Comparison of ENCODE assay signal across 8 mouse cellular contexts in the genomic region with DNA sequence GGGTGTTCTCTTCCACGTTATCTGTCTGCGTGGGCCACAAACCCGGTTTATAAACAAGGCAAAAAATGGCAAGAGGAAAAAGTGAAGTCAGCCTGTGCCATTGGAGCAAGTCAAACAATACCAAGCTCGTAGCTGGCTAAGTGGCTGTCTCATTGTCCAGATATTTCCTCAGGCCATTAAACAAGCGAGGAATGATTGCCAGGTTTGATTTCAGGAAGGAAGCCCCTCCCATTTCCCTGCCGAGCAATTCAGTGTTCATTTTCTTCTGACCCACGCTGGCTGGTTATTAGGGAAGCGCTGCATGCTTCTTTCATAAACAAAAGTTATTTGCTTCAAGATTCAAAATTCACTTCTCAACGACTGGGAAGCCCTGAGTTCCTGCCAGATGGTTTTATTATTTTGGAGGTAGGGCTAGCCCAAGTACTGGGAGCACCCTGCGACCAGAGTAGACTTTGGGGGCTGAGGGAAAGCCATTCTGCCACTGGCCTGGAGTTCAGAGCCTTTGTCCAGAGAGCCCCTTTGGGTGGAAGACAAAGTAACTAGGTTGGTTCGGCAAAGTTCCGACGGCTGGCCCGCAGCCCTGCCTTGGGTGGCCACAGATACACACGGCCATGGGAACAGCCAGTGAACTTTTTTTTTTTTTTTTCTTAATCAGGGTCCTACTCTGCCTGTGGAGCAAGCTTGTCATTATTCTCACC. TPM values are rescaled to one million over a fixed set of nuclear protein-coding genes. Genes with fewer than 3 reads are reported as not detected.
A peak's percentile ranks its signal among the peaks of the same experiment; 100 is the strongest.
DNase-seq lines count a peak whose midpoint lies in the region; ATAC-seq and TF ChIP-seq lines count a peak whose summit lies in the region.

No protein-coding gene starts in this region.

- H3K4me2 ChIP-seq in midbrain, embryonic 11.5 days: no peak overlapping the region
- H3K4me2 ChIP-seq in midbrain, embryonic 14.5 days (ENCODE audit: low read length): no peak overlapping the region
- H3K4me2 ChIP-seq in forebrain, embryonic 12.5 days: no peak overlapping the region
- H3K4me2 ChIP-seq in limb, embryonic 13.5 days (replicated peaks): no peak overlapping the region

- no peak for DNase-seq in midbrain, embryonic 11.5 days (ENCODE audit: low spot score, missing footprints)
- DNase-seq in midbrain, embryonic 14.5 days: no peak
- DNase-seq in heart, postnatal 4 days: peak; percentile 67
- no peak for DNase-seq in cerebellum, adult 11 months
- no peak for DNase-seq in T-cell, adult 2 months (ENCODE audit: low spot score)

- no peak for TF ChIP-seq POLR2A in olfactory bulb, adult 2 months (IDR thresholded peaks at IDR 0.05; ENCODE audit: insufficient read depth, low read depth, low read length)

- no peaks in the 10 kb centered on the region for H3K9me3 ChIP-seq in midbrain, embryonic 11.5 days (ENCODE audit: control insufficient read depth, low read length)
- H3K9me3 ChIP-seq in midbrain, embryonic 14.5 days (ENCODE audit: control insufficient read depth, low read length): no peaks in the 10 kb centered on the region
- H3K9me3 ChIP-seq in forebrain, embryonic 12.5 days: no peaks in the 10 kb centered on the region
- H3K9me3 ChIP-seq in limb, embryonic 13.5 days: no peaks in the 10 kb centered on the region

- H3K27ac ChIP-seq in midbrain, embryonic 11.5 days (ENCODE audit: low read depth, low read length): peak overlapping the region; percentile 54; the same call in 1 of the 2 replicates
- H3K27ac ChIP-seq in midbrain, embryonic 14.5 days (replicated peaks; ENCODE audit: low read depth, low read length): no peak overlapping the region
- H3K27ac ChIP-seq in forebrain, embryonic 12.5 days: peak overlapping the region; percentile 67; the same call in 1 of the 2 replicates
- H3K27ac ChIP-seq in limb, embryonic 13.5 days: peak overlapping the region; percentile 58
- H3K27ac ChIP-seq in olfactory bulb, adult 2 months (ENCODE audit: insufficient read depth, low read depth, low read length): peak overlapping the region; percentile 62

- peaks cover 14% of the 10 kb centered on the region for H3K4me1 ChIP-seq in midbrain, embryonic 11.5 days (ENCODE audit: control insufficient read depth, insufficient read depth, low read length)
- H3K4me1 ChIP-seq in midbrain, embryonic 14.5 days (ENCODE audit: control insufficient read depth, insufficient read depth, low read length): peaks cover 16% of the 10 kb centered on the region
- peaks cover 36% of the 10 kb centered on the region for H3K4me1 ChIP-seq in forebrain, embryonic 12.5 days
- H3K4me1 ChIP-seq in limb, embryonic 13.5 days: peaks cover 34% of the 10 kb centered on the region
- H3K4me1 ChIP-seq in olfactory bulb, adult 2 months (ENCODE audit: control insufficient read depth, insufficient read depth, low read length): peaks cover 31% of the 10 kb centered on the region

- no peaks in the 10 kb centered on the region for H3K36me3 ChIP-seq in midbrain, embryonic 11.5 days (ENCODE audit: control insufficient read depth, insufficient read depth, low read length)
- H3K36me3 ChIP-seq in midbrain, embryonic 14.5 days (ENCODE audit: control insufficient read depth, insufficient read depth, low read length): no peaks in the 10 kb centered on the region
- no peaks in the 10 kb centered on the region for H3K36me3 ChIP-seq in forebrain, embryonic 12.5 days (replicated peaks)
- H3K36me3 ChIP-seq in limb, embryonic 13.5 days: no peaks in the 10 kb centered on the region

- H3K4me3 ChIP-seq in midbrain, embryonic 11.5 days (ENCODE audit: low read depth, low read length): no peak overlapping the region
- H3K4me3 ChIP-seq in midbrain, embryonic 14.5 days (replicated peaks; ENCODE audit: low read depth, low read length): no peak overlapping the region
- H3K4me3 ChIP-seq in forebrain, embryonic 12.5 days (replicated peaks): no peak overlapping the region
- no peak overlapping the region for H3K4me3 ChIP-seq in limb, embryonic 13.5 days
- no peak overlapping the region for H3K4me3 ChIP-seq in olfactory bulb, adult 2 months (ENCODE audit: insufficient read depth, low read depth, low read length)

- ATAC-seq in midbrain, embryonic 11.5 days (ENCODE audit: low FRiP score): no peak
- ATAC-seq in midbrain, embryonic 14.5 days (ENCODE audit: low FRiP score, low TSS enrichment): no peak
- no peak for ATAC-seq in forebrain, embryonic 12.5 days (ENCODE audit: low FRiP score)
- no peak for ATAC-seq in limb, embryonic 13.5 days (ENCODE audit: low FRiP score, low read depth)

- WGBS in midbrain, embryonic 11.5 days: 65% methylated on average over 15 of the region's 15 CpGs
- WGBS in midbrain, embryonic 14.5 days: 57% methylated on average over 15 of the region's 15 CpGs
- 34% methylated on average over 15 of the region's 15 CpGs for WGBS in forebrain, embryonic 12.5 days
- 48% methylated on average over 15 of the region's 15 CpGs for WGBS in limb, embryonic 13.5 days
- WGBS in olfactory bulb, adult 2 months: 49% methylated on average over 15 of the region's 15 CpGs

- TF ChIP-seq CTCF in olfactory bulb, adult 2 months (IDR thresholded peaks at IDR 0.05; ENCODE audit: insufficient read depth, low read depth, low read length): no peak

- H3K27me3 ChIP-seq in midbrain, embryonic 11.5 days (ENCODE audit: control insufficient read depth, insufficient read depth, low read length): no peaks in the 10 kb centered on the region
- no peaks in the 10 kb centered on the region for H3K27me3 ChIP-seq in midbrain, embryonic 14.5 days (ENCODE audit: control insufficient read depth, insufficient read depth, low read length)
- H3K27me3 ChIP-seq in forebrain, embryonic 12.5 days: no peaks in the 10 kb centered on the region
- H3K27me3 ChIP-seq in limb, embryonic 13.5 days: no peaks in the 10 kb centered on the region

- H3K9ac ChIP-seq in midbrain, embryonic 11.5 days (ENCODE audit: low read length): no peak overlapping the region
- no peak overlapping the region for H3K9ac ChIP-seq in midbrain, embryonic 14.5 days (replicated peaks; ENCODE audit: low read length)
- no peak overlapping the region for H3K9ac ChIP-seq in forebrain, embryonic 12.5 days
- H3K9ac ChIP-seq in limb, embryonic 13.5 days: no peak overlapping the region

RNA-seq across cellular contexts. Expression of a gene that starts 46.5 kb away (rescaled TPM):
- polyA plus RNA-seq in midbrain, embryonic 11.5 days (2014; fragmentation: Nextera tagmentation; extraction: Ambion mirVana): 9.9 and 10.8 TPM in 2 replicates
- 27.3 and 29.1 TPM in 2 replicates for polyA plus RNA-seq in midbrain, embryonic 14.5 days (2014; fragmentation: Nextera tagmentation; extraction: Ambion mirVana)
- polyA plus RNA-seq in forebrain, embryonic 12.5 days (2016; fragmentation: Nextera tagmentation; extraction: Ambion mirVana): 10.5 and 10.7 TPM in 2 replicates
- 10 to 100 TPM; 37.6 to 45.2 TPM for total RNA-seq in heart, postnatal 4 days (2021)
- polyA plus RNA-seq in limb, embryonic 13.5 days (2015; fragmentation: Nextera tagmentation; extraction: Ambion mirVana): 7.5 and 8.2 TPM in 2 replicates
- not detected in 2 replicates for polyA plus RNA-seq in olfactory bulb, adult 2 months (2012; ENCODE audit: insufficient read depth, insufficient read length, low replicate concordance, missing spikeins)
